9 mouse cellular contexts compared by ENCODE assay signal in the genomic region with DNA sequence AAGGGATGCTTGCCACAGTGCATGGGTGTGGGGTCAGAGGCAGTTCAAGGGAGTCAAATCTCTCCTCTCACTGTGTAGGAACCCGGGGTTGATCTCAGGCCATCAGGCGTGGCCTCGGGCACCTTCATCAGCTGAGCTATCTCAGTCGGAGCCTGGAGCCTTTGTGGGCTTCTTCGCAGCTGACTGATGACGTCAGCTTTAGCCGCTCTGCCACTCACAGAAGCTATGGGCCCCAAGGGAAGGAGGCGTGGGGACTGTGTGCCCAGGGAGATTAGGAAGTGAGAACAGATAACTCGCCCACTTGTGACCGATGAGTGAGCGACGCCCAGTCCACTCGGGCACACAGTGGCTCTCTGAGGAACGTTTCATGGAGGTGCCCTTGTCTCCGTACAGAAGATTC. TPM values are rescaled to one million over a fixed set of nuclear protein-coding genes. Genes with fewer than 3 reads are reported as not detected.
DNase-seq lines count a peak whose midpoint lies in the region; ATAC-seq lines count a peak whose summit lies in the region.
"Had no signal": no experiment of that assay in that cellular context is flagged by ENCODE, and none has a peak within 500 bp of the region (broad histone marks: within the 10 kb centered on the region; RNA-seq: fewer than 3 reads in every experiment).

No protein-coding gene starts in this region.

- 55% methylated on average over 15 of the region's 15 CpGs for WGBS in limb, embryonic 10.5 days

- no peaks in the 10 kb centered on the region for H3K36me3 ChIP-seq in limb, embryonic 10.5 days

- peaks cover 40% of the 10 kb centered on the region for H3K4me1 ChIP-seq in limb, embryonic 10.5 days

- 0 out of 2 replicates have a peak overlapping the region, but pooled peaks have one; percentile 3 for H3K27ac ChIP-seq in limb, embryonic 10.5 days

- no peak overlapping the region for H3K4me3 ChIP-seq in limb, embryonic 10.5 days

- H3K27me3 ChIP-seq in limb, embryonic 10.5 days (ENCODE audit: low read depth, poor library complexity, severe bottlenecking): peaks cover 55% of the 10 kb centered on the region

- no peak for ATAC-seq in CD4-positive, CD25-positive, alpha-beta regulatory T cell, adult 4 months

- no peaks in the 10 kb centered on the region for H3K9me3 ChIP-seq in limb, embryonic 10.5 days (replicated peaks)

- peak; percentile 28 for DNase-seq in CD4-positive, CD25-positive, alpha-beta regulatory T cell, adult 2 months (ENCODE audit: low read depth, low spot score)
- DNase-seq in c-Kit-positive CD71-positive TER-119-negative erythroid progenitor cells, embryonic 14.5 days (ENCODE audit: low read depth): peak; percentile 36
- DNase-seq in limb, embryonic 10.5 days (ENCODE audit: low spot score): no peak
- DNase-seq in mesoderm, embryonic 11.5 days (ENCODE audit: low read depth, low spot score): peak; percentile 36
- no peak for DNase-seq in thymus, postnatal 0 days (ENCODE audit: low spot score)
- no peak for DNase-seq in adrenal gland, adult (ENCODE audit: inconsistent age in 2 of 2, low spot score in 1 of 2)
- no peak for DNase-seq in cerebellum, adult 8-10 months
- DNase-seq: adrenal gland, postnatal 25 days had no signal

RNA-seq across cellular contexts. Expression of gene Fhad1, which starts 2.8 kb away (rescaled TPM):
- 1 to 10 TPM in 1 of 2 experiments, not detected in 1; 1.0 TPM for polyA plus RNA-seq in CD4-positive, CD25-positive, alpha-beta regulatory T cell, adult 4 months (2017; shearing (Covaris generic))
- polyA plus RNA-seq in limb, embryonic 10.5 days (2016; fragmentation: Nextera tagmentation; extraction: Ambion mirVana): 0.19 and 0.24 TPM in 2 replicates
- 1.9 and 2.4 TPM in 2 replicates for polyA plus RNA-seq in thymus, postnatal 0 days (2015; fragmentation: Nextera tagmentation; extraction: Ambion mirVana)

Comparison
In these comparisons a context has a peak if more than half of its experiments do, and no peak if none do; other contexts are left out.
1. DNase-seq: peak in CD4-positive, CD25-positive, alpha-beta regulatory T cell, adult 2 months (single experiment), c-Kit-positive CD71-positive TER-119-negative erythroid progenitor cells, embryonic 14.5 days (single experiment) and mesoderm, embryonic 11.5 days (single experiment); none in limb, embryonic 10.5 days (single experiment), thymus, postnatal 0 days (single experiment), adrenal gland, adult (0 of 2) and cerebellum, adult 8-10 months (single experiment).